Mouse (Mus musculus) activated CD4-positive, CD25-positive, alpha-beta regulatory T cell, adult 4 months (primary cell): ENCODE results near the gene Slc28a3. TPM values are rescaled to one million over a fixed set of nuclear protein-coding genes. Genes with fewer than 3 reads are reported as not detected.

Experiments used
- ATAC-seq: one replicate; pipeline ENCODE4 v1.8.0; 2017
- polyA plus RNA-seq, 2 experiments: library from polyadenylated mRNA; unstranded; fragments of 100-300 nt; shearing (Covaris generic); gene quantifications; one replicate each; pipeline ENCODE4 v1.2.1; 2017

Slc28a3 gene
- polyA plus RNA-seq, 2 experiments from 2014 or later = 0.21 TPM; not detected in 1

DNA sequence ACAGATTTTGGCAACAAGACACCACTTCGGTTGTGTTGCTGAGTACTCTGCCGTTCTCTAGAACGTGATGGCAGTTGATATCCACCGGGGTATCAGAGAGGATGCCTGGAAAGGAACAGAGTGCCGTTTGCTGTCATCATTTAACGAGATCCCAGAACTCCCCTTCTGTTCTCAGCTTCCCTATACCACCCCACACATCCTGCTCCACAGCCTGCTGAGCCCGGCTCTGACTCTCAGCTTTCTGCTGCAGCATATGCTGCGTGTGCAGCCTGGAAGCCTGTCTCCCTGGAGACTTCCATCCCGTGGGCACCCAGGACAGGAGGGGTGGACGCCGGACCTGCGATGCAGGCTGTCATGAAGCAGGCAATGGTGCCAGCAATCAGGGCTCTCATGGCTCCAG, 52.5 kb downstream of the Slc28a3 start:
- no peak for ATAC-seq

DNA sequence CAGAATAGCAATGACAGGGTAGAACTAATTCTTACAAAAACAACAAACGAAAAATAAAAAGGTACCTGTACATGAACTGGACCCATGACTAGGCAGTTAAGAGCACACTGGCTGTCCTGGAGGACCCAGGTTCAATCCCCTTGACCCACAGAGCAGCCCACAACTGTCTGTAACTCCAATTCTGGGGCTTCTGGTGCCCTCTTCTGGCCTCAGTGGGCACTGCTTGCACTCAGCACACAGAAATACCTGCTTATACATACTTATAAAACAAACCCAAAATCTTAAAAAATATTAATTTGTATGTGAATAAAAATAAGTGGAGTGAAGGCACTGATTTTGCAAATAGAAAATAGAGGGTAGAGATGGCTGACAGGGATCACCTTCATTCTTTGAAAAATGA, 54.7 kb downstream of the Slc28a3 start:
- no peak for ATAC-seq

DNA sequence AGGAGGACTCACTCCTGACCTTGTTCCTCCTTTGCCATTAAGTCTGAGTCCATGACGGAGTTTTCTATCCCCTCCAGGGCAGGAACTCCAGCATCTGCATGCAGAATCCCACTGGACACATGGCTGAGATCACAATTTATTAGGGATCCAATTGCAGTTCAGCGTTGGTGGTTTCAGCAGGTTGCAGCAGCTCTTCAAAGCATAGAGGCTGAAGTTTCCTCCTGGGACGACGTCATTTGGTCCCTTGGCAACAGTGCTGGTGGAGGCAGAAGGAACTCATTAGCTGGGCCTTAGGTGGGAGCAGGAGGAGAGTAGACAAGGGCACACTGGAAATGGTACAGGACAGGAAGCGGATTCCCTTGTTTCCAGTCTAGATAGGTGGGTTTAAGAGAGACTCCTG, 55.1 kb downstream of the Slc28a3 start:
- no peak for ATAC-seq

DNA sequence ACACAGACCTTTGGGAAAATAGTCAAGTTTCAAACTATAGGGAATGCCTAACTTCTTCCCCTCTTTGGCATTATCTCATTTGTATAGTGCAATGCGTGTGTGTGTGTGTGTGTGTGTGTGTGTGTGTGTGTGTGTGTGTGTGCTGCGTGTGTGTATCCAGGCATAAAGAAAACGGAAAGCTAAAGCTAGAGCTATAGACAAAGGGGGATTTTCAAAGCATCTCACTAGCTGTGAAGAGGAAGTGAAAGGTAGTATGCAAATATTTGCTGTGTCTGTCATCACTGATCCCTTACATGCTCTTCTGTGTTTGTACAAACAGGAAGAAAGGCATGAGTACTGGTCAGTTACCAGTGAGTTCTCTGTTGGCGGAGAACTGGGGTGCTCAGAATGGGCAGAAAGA, 58.8 kb downstream of the Slc28a3 start:
- ATAC-seq = no peak

DNA sequence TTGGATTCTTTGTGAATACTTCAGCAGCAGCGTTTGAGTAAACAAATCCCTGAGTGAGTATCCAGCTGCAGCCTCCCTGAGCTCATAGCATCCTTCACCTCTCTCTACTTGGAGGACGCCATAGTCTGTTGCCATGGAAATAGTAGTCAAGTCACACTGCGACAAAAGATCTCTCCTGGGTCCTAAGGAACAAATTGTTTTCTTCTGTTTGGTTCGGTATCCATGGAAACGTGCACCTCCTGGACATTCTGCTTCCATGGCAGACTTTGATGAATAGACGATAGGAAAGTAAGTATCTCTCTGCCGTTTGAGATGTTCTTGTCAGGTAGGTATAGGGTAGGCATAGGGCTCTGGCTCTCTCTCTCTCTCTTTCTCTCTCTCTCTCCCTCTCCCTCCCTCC, 63.1 kb downstream of the Slc28a3 start:
- no peak for ATAC-seq

DNA sequence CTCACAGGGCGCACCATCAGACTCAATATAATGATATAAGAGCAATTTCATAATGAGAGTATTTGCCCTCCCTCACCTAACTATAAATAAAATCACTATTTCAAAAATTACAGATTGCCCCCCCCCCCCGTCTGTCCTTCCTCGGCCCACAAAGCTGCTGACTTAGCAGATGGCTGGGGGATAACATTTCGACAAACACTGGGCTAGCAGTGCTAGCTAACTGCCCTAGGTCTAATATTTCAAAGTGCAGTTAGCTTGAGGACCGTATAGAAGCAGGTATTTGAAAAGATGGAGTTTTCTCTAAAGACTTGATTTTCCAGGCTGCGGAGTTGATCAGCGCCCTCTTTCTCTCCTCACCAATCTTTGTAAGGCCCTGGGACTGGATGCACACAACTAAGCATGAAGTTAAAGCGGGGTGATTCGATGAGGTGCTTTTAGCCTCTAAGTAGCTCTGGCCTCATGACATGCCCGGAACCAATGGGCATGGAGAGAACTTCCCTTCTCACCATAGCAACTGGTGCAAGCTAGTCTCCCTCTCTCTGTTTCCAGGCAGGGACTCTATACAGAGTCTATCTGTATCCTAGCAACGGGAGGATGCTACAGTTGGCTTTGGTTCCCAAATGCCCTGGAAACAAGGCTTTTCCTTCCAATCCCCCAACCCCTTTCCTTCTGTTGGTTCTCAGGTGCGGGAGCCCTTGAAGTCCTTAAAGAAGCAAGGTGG, 66.8 kb downstream of the Slc28a3 start:
- ATAC-seq = no peak

DNA sequence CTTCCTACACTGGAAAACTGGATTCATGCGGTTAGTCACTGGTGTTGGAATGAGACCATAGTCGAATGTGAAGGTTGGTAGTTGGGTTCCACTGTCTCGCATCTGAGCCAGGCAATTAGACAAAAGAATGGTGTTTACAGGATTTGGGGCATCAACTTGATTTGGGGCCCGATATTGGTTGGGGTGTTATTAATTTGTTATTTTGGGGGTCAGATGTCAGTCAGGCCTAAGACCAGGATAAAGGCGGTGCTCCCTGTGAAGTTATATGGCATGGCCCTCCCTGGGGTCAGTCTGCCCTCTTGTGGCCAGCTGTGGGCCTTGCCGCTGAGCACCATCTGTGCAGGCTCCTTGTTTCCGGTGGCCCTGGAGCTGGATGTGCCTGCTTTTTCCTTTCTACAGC, 67.6 kb downstream of the Slc28a3 start:
- ATAC-seq = no peak

DNA sequence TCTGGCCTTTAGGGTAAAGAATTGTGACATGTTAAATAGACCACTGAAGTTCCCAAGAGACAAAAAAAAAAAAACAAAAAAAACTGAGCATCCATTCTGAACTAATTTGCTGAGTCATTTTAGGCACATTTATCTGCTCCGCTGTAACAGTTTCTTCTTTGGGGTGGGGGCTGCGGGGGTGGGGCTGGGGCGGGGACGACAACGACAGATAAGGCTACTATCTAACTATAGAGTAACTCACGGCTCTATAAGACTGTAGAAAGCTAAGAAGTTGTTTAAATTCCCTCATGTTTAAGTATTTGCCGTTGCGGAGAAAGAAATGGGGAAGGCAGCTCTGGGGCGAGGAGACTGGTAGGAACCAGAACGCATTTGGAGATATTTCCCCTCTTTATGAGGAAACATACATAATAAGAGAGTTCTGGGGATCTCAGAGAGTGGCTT, 68.1 kb downstream of the Slc28a3 start:
- ATAC-seq = no peak

DNA sequence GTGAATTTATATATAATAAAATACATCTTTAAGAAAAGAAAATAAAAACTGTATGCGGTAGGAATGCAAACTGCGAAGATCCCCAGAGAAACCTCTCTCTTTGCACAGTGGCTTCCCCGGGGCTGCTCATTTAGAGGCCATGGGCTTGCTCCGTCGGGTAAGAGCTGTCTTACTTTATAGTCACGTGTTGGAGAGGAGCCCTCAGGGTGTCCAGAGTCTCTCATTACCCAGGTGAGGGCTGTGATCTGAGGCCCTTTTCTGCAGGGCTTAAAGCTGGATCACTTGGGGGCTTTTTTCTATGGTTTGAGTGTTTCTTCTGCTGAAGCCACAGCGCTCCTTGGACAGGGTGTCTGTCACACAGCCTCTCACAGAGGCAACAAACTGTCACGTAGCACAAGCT, 68.5 kb downstream of the Slc28a3 start:
- no peak for ATAC-seq

DNA sequence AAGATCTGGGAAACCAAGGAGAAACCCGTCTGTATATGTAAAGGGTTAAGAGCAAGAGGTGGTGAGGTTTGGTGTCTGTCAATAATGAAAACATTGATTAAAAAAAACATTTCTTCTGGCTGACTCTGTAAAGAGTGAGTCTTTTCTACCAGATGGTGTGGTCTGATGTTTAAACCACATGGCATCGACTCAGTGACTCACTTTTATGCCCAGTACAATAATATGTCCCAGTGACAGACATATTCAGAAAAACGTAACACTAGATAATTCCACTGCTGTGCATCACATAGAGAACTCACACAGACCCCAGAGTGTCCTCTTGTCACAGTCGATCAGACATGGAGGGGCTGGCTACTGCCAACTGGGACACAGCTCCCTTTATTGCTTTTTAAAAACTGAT, 69.1 kb downstream of the Slc28a3 start:
- no peak for ATAC-seq

DNA sequence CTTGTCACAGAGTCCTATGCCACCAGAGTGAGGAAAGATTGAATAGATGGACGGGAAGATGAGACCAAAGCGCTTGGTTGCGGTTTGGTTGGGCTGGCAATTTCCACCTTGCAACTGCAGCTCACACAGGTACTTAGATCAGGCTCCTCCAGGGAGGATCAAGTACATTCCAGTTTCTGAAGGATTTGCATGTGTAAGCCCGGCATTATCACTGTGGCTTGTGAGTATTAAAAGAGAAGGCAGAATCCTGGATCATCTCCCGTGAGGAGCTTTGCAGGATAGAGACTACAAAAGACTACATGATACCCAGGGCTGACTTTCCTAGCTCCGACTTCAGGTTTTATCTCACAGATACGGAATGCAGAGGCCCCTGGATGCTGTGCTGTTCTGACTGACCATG, 71.7 kb downstream of the Slc28a3 start:
- ATAC-seq = no peak

DNA sequence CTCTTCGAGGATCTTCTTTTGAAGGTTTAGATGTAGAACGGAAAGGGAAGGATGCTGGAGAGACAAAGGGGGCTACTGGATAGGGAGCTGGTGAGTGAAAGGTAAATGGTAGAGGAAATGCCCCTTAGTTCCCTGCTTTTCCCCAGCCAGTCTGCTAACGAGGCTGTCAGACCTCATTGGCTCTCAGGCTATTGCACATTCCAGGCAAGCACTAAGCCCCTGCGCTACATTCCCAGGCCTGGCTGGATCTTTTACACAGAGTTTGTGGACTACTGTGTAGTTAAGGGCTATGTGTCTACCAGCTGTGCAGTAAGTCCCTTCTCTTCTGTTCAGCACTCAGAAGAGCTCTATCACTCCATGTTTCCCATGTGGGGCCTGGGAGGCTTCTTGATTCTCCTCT, 72.3 kb downstream of the Slc28a3 start:
- no peak for ATAC-seq

DNA sequence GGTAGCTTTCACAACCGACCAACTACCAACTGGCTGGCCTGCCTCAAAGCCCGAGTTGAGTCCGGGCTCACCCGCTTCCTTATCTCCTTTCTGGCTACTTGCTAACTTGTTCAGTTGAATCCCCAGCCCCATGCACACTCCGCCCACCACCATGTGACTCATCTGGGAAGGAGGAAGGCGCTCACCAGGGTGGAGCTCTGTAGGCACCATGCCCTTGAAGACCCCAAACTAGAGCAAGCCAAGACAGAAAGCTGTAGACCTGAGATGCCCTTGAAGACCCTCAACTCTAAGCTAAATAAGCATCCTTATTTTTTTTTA, 72.8 kb downstream of the Slc28a3 start:
- ATAC-seq = no peak

DNA sequence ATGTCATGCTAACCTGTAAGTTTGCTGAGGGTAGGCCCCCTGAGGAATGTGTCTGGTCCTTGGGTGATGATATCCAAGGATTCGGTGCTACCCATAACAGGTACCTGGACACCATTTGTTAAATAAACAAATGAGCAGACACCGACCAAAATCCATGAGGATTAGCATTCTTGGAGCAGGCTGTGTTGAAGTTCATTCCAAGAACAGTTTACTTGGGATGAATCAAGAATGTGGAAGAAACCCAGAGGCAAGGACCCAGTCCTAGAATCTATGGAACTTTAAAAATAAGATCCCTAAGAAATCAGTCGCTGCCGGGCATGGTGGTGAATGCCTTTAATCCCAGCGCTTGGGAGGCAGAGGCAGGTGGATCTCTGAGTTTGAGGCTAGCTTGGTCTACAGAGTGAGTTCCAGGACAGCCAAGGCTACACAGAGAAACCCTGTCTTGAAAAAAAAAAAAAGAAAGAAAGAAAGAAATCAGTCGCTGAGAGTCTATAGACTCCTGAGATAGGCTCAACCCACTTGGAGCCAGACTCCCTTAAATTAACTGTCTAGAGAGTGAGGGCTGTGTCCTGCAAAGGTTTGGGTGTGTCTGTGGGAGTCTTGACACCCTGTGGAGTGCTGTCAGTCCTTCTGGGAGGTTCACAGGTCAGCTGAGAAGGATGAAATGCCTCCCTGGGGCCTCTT, 73.3 kb downstream of the Slc28a3 start:
- ATAC-seq = no peak

DNA sequence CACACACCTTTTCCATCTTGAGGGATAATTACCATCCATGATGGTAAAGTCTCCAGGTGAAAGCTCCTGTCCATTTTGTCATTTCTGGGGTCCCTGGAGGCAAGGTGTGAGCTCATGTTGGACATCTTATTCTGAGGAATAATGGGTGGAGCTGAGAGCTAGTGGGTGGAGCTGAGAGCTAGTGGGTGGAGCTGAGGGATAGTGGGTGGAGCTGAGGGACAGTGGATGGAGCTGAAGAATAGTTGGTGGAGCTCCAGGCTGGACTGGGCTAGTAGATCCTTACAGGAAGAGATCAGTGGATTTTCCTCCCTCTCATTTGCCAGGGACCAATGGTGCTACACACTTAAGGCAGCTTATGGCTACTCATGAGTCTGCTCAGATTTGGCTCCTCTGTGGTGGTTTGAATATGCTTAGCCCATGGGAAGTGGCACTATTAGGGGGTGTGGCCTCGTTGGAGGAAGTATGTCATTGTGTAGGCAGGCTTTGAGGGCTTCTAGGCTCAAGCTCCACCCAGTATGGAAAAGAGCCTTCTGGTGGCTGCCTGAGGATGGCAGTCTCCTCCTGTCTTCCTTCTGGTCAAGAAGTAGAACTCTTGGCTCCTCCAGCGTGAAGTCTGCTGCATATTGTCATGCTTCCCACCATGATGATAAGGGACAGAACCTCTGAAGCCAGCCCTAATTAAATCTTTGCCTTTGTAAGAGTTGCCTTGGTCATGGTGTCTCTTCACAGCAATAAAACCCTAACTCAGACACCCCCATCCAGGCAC, 74.0 kb downstream of the Slc28a3 start:
- no peak for ATAC-seq

DNA sequence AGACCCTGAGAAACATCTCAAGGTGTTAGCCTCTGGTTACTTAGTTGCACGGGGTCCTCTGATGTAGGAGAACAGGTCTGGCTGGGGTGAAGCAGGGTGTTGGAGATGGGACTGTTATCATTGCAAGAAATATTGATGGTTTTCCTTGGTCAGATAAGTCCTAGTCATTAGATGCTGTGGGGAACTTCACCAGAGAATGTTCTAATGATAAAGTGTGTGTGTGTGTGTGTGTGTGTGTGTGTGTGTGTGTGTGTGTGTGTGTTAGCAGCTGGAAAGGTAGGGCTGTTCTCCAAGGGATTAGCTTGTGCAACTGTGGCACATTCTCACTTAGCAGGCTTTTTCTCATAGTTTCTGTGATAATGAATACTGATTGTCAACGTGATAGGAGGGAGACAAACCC, 75.4 kb downstream of the Slc28a3 start:
- ATAC-seq = no peak

DNA sequence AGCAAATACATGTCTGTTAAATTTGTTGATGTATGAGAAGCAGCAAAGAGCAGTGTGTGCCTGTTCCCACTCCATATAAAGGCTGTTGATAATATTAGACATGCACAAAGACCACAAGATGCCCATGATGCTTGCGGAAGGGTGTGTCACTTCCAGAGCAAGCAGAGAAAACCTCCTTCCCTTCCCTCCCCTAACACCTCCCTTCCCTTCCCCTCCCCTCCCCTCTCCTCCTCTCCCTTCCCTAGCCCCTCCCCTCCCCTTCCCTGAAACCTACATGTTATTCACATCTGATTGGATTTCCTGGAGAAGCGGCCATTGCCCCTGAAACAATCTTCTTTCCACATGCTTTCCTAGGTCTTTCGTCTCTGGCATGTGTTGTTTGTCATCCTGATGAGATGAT, 75.8 kb downstream of the Slc28a3 start:
- ATAC-seq = no peak

DNA sequence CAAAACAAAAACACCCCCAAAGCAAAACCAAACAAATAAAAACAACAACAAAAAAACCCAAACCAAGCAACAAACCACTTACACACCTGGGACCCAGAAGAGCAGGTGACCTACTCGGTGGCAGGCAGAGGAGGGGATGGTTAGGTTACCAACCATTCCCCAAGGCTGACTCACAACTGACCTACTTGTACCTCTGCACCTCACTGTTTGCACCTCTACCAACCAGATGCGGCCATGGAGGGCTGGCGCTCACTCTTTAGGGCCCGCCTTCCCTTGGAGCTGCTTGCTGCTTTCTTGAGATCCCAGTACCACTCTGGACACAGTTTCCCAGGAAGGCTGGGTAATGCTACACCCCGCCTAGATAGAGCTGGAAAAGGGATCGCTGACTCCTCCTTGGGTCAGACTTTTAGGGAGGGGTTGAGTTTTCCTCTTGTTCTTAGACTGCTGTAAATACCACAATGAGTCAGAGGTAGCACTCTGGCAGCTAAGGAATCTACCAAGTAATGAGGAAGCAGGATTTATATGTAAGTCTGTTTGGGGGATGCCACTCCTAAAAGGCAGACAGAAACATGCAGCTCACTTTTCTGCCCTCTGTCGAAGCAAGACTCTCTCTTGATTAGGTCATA, 76.3 kb downstream of the Slc28a3 start:
- ATAC-seq = no peak

DNA sequence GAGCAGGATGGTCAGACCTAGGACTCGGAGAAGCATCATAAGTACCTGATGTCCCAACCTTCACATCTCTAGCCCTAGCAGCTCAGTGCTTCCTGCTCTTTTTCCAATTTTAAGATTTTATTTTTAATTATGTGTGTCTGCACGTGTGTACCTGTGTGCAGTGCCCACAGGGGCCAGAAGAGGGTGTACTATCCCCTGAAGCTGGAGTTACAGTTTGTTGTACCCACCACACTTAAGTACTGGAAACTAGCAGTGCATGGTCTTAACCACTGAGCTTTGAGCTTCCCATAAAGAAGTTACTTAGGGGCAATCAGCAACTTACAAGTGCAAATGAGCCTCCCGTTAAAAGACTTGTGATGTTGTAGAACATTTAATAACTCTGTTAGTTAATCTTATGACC, 86.1 kb downstream of the Slc28a3 start:
- ATAC-seq = no peak

DNA sequence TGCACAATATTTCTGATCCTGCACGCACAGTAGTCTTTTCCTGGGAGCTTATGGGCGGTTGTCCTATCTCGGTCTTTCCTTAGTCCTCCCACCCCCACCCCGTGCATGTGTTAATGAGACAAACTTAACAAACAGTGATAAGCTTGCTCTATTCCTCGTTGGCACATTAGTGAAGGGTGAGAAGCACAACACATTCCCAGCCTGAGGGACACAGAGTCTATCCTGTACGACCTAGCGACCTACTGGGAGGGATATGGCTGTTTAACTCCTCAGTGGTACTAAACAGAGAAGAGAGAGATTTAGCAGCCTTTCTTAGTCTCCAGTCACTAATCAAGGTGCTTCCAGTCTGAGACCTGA, 86.9 kb downstream of the Slc28a3 start:
- ATAC-seq = no peak

DNA sequence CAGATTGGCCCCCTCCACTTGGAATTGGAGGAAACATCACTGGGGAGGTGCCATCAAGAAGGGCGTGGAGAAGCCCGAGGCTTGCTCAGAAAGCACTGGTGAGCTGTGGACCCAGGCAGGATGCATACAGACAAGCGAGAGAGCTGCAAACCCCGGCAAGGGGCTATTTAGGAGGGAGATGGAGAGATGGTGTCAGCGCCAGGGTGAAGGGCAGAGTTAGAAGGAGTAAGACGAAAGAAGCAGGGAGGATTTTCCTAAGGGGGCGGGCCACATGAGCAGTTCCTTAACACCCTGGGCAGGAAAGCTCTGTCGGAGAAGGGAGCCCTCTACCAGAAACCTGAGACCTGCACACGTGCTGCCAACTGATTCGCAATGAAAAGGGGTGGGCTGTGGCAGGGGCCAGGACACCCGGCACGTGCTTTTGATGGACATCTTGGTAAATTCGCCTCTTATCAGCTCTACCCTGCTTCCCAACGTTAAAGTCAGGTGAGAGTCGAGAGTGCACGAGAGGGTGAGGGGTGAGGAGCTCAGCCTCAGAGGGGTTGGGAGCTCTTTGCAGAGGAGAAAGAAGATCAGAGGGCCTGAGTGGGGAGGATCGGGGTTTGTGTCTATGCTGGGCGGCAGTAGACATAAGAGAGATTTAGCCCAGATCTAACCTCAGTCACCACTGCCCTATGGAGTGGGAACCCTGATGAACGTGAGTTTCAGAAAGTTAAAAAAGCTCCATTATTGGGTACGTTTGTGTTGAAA, 87.5 kb downstream of the Slc28a3 start:
- no peak for ATAC-seq

DNA sequence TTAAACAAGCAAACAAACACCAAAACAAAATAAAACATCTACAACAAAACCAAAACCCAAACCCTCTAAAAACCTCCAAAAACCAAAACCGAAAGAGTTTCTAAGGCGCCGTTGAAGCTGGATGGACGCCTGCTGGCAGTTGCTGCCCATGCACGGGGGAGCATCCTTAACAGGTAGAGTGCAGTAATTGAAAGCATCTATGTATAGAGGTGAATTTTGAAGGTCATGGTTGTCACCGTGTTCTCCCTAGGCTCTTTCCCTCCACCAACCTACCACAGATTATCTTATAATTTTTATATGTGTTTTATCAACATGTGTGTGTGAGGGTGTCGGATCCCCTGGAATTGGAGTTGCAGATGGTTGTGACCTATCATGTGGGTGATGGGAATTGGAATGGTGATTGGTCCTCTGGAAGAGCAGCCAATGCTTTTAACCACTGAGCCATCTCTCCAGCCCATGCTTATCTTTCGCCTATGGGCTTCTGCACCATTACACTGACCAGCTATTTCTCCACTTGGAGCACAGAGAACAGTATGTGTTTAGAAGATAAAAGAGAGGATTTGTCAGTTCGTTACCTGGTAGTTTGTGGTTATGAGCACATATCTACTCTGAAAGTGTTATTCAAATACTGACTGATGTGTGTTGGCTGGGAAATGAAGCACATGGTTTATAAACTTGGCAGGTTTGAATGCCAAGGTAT, 89.2 kb downstream of the Slc28a3 start:
- no peak for ATAC-seq
